Mouse (Mus musculus): ENCODE measurements around the gene Cyp2s1. TPM values are rescaled to one million over a fixed set of nuclear protein-coding genes. Genes with fewer than 3 reads are reported as not detected.

Gene Cyp2s1
- polyA plus RNA-seq, 1 experiment from 2014 or later: 0.10 TPM

DNA sequence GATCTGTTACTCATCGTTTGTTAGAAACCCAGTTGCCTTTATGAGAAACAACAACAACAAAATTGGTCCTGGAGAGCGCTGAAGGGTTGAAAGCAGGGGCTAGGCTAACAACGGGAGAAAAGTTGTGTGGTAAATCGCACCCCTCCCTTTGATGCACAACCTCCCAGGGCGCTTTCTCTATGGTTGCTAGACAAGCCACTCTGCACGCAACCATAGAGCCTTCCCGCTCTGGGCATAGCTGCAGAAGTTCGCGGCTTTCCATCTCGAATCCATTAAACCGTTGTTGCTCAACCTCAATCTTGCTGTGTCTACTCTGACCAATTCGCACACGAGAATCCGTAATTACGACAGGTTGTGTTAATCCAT lies 61.3 kb downstream of the Cyp2s1 start:
- Histone ChIP-seq H3K9ac (ENCODE audit: low read length) (peak overlapping the region; percentile 72), H3K27ac (ENCODE audit: low read depth, low read length) (peak overlapping the region; percentile 88), H3K36me3 (ENCODE audit: control insufficient read depth, insufficient read depth, low read length) (peaks cover under 1% of the 10 kb centered on the region; the same call in 1 of the 2 replicates), H3K4me1 (ENCODE audit: control insufficient read depth, insufficient read depth, low read length) (peaks cover 12% of the 10 kb centered on the region), H3K27me3 (ENCODE audit: control insufficient read depth, insufficient read depth, low read length) (no peaks in the 10 kb centered on the region), H3K9me3 (ENCODE audit: control insufficient read depth, low read length) (no peaks in the 10 kb centered on the region), H3K4me2 (peak overlapping the region; percentile 95), H3K4me3 (ENCODE audit: low read depth, low read length) (peak overlapping the region; percentile 98)
- ATAC-seq (ENCODE audit: low FRiP score): peak; percentile 54
- DNase-seq (ENCODE audit: low spot score, missing footprints): no peak
- WGBS: under 1% methylated on average over 15 of the region's 15 CpGs

DNA sequence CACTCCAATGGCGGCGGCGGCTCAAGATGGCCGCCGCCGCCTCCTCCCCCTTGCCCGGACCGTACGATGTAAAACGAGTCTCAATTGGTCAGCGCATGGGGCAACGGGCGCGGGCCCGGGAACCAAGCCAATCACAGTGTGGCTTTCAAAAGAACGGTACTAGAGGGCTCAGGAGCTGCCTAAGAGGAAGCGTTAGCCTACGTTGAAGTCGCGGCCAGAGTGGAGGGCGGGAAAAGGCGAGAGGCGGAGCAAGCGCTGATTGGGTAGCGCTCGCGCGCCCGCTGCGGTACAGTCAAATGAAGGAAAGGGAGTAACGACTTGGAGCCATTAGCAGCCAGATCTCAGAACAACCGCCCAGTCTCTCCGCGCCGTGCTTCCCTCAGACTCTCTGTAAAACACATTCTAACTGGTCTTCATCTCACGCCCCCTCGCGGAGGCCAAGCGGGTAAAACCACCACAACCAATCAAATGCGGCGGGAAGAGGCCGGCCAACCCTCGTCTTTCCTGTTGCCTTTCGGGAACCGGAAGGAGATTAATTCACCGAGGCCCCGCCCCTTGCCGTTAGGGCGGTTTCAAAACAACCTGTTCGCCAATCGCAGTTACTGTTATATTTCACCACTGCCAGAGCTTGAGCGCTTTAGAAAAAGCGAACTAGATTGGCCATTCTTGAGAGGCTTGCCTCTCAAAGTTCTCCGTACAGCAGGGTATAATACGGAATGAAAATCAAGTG lies 61.8 kb downstream of the Cyp2s1 start, which contains the start of gene Hnrnpul1:
TSS of gene Hnrnpul1 (minus strand) at position 20 of the 730 bp plus-strand sequence.
- peak; percentile 93 for ATAC-seq (ENCODE audit: low FRiP score)

DNA sequence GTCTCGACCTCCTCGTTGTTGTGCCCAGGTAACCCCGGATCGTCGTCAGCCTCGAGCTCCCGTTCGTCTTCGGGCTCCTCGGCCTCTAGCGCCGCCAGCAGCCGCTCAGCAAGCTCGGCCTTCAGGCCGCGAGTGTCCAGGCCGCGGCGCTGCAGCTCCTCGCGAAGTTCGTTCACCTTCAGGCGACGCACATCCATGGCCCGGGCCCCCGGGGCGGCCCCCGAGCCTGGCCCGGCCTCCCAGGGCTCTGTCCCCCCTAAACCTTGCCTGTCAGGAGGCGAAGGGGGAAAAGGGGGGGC lies 62.3 kb downstream of the Cyp2s1 start:
- no peaks in the 10 kb centered on the region for H3K27me3 ChIP-seq (ENCODE audit: control insufficient read depth, insufficient read depth, low read length)

More for the DNA sequence above, 61.8 kb downstream of the Cyp2s1 start, which contains the start of gene Hnrnpul1:
- under 1% methylated on average over 51 of the region's 55 CpGs for WGBS
- peaks cover 3% of the 10 kb centered on the region; the same call in 1 of the 2 replicates for H3K36me3 ChIP-seq (ENCODE audit: control insufficient read depth, insufficient read depth, low read length)
- peak within 1 kb of the TSS; percentile 98 for H3K4me3 ChIP-seq (ENCODE audit: low read depth, low read length)
- H3K27ac ChIP-seq (ENCODE audit: low read depth, low read length): peak within 1 kb of the TSS; percentile 88
- no peaks in the 10 kb centered on the region for H3K9me3 ChIP-seq (ENCODE audit: control insufficient read depth, low read length)
- peak within 1 kb of the TSS; percentile 95 for H3K4me2 ChIP-seq
- H3K4me1 ChIP-seq (ENCODE audit: control insufficient read depth, insufficient read depth, low read length): peaks cover 12% of the 10 kb centered on the region
- peak; percentile 100 for DNase-seq (ENCODE audit: low spot score, missing footprints)
- no peaks in the 10 kb centered on the region for H3K27me3 ChIP-seq (ENCODE audit: control insufficient read depth, insufficient read depth, low read length)
- peak within 1 kb of the TSS; percentile 99 for H3K9ac ChIP-seq (ENCODE audit: low read length)

DNA sequence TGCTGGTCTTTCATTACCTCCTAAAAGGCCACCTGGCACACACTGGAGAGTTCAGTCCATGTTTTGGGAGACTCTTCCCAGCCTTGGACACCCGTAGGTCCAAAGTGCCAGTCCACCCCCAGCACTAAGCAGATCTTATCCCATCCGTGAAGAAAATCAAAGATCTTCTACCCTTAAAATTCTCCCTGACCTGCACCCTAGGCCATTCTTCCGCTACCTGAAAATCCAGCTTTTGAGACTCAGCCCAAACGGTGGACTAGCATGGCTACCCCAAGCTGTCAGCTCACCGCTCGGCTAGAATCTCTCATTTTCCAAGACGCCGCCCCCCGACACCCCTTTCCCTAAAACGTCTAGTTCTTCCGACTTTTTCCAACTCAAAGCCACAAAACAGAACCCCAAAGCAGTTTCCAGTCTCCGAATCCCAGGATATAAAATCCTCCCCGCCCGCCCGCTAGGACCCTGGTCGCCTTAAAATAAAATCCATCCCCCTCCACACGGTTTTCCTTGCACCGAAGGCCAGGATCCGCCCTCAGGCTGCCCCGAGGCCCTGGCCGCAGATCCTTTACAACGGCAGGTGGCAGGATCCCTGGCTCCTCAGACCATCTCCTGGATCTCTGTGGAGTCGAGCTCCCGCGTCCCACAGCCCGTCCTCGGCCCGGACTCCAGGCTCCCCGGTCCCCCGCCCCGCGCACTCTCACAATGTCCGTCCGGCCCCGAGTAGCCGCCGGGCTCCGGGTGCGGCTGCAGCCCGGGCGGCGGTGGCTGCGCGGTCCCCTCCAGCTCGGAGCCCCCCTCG lies 62.9 kb downstream of the Cyp2s1 start:
- WGBS: 1% methylated on average over 43 of the region's 46 CpGs
- ATAC-seq (ENCODE audit: low FRiP score) (peak; percentile 36), DNase-seq (ENCODE audit: low spot score, missing footprints) (peak; percentile 90)
- H3K27ac ChIP-seq (ENCODE audit: low read depth, low read length): peak overlapping the region; percentile 88
- peak overlapping the region; percentile 99 for H3K9ac ChIP-seq (ENCODE audit: low read length)
- peaks cover 12% of the 10 kb centered on the region for H3K4me1 ChIP-seq (ENCODE audit: control insufficient read depth, insufficient read depth, low read length)
- H3K36me3 ChIP-seq (ENCODE audit: control insufficient read depth, insufficient read depth, low read length): peaks cover 11% of the 10 kb centered on the region
- H3K9me3 ChIP-seq (ENCODE audit: control insufficient read depth, low read length): no peaks in the 10 kb centered on the region
- peak overlapping the region; percentile 95 for H3K4me2 ChIP-seq
- H3K4me3 ChIP-seq (ENCODE audit: low read depth, low read length): peak overlapping the region; percentile 98
- no peaks in the 10 kb centered on the region for H3K27me3 ChIP-seq (ENCODE audit: control insufficient read depth, insufficient read depth, low read length)

More for the DNA sequence above, 62.3 kb downstream of the Cyp2s1 start:
- Histone ChIP-seq H3K4me2 (peak overlapping the region; percentile 95), H3K27ac (ENCODE audit: low read depth, low read length) (peak overlapping the region; percentile 88), H3K4me1 (ENCODE audit: control insufficient read depth, insufficient read depth, low read length) (peaks cover 12% of the 10 kb centered on the region), H3K36me3 (ENCODE audit: control insufficient read depth, insufficient read depth, low read length) (peaks cover 7% of the 10 kb centered on the region; the same call in 1 of the 2 replicates), H3K9ac (ENCODE audit: low read length) (peak overlapping the region; percentile 99), H3K4me3 (ENCODE audit: low read depth, low read length) (peak overlapping the region; percentile 98), H3K9me3 (ENCODE audit: control insufficient read depth, low read length) (no peaks in the 10 kb centered on the region)
- WGBS: 0% methylated on average over 30 of the region's 30 CpGs
- ATAC-seq (ENCODE audit: low FRiP score) (no peak), DNase-seq (ENCODE audit: low spot score, missing footprints) (no peak)

DNA sequence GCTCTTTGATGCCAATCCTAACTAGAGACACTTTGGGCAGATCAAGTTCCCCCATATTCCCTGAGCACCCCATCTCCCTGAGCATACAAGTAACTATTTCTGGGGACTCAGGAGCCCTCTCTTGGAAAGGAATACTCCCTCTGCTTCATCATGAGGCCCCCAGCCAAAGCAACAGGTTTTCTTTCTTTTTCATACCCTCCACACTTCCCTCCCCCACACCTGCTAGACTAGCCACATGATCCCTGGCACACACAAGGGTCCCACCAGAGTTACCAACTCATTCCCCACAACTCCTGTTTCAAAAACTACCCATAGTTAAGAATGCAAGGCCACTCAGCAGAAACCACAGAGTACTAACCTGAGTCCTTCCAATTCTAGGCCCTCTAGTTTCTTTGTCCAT lies 63.6 kb downstream of the Cyp2s1 start:
- no peak overlapping the region for H3K27ac ChIP-seq (ENCODE audit: low read depth, low read length)

More for the DNA sequence above, 63.6 kb downstream of the Cyp2s1 start:
- Histone ChIP-seq H3K4me2 (peak overlapping the region; percentile 95), H3K9me3 (ENCODE audit: control insufficient read depth, low read length) (no peaks in the 10 kb centered on the region), H3K36me3 (ENCODE audit: control insufficient read depth, insufficient read depth, low read length) (peaks cover 18% of the 10 kb centered on the region), H3K4me3 (ENCODE audit: low read depth, low read length) (peak overlapping the region; percentile 98), H3K9ac (ENCODE audit: low read length) (peak overlapping the region; percentile 99), H3K4me1 (ENCODE audit: control insufficient read depth, insufficient read depth, low read length) (peaks cover 12% of the 10 kb centered on the region), H3K27me3 (ENCODE audit: control insufficient read depth, insufficient read depth, low read length) (no peaks in the 10 kb centered on the region)
- DNase-seq (ENCODE audit: low spot score, missing footprints) (no peak), ATAC-seq (ENCODE audit: low FRiP score) (no peak)

Small RNA genes lying within 50 kb of the gene (microRNA-seq; reads per million reads assigned to microRNA genes)
- not detected for gene Gm24865

Other genes with a start within 250 kb of the Cyp2s1 start
- gene Erich4, start 201.0 kb downstream of the Cyp2s1 start, polyA plus RNA-seq (2014; fragmentation: Nextera tagmentation; extraction: Ambion mirVana): not detected in 2 replicates
- gene Dmac2, start 197.5 kb downstream of the Cyp2s1 start, polyA plus RNA-seq (2014; fragmentation: Nextera tagmentation; extraction: Ambion mirVana): 22.0 and 24.6 TPM in 2 replicates
- gene B3gnt8, start 190.3 kb downstream of the Cyp2s1 start, polyA plus RNA-seq (2014; fragmentation: Nextera tagmentation; extraction: Ambion mirVana): 0.36 and 0.65 TPM in 2 replicates
- 30.0 and 35.4 TPM in 2 replicates for gene Bckdha, start 157.9 kb downstream of the Cyp2s1 start, polyA plus RNA-seq (2014; fragmentation: Nextera tagmentation; extraction: Ambion mirVana)
- gene Exosc5, start 157.7 kb downstream of the Cyp2s1 start, polyA plus RNA-seq (2014; fragmentation: Nextera tagmentation; extraction: Ambion mirVana): 40.2 and 46.4 TPM in 2 replicates
- gene Tmem91, start 141.7 kb downstream of the Cyp2s1 start, polyA plus RNA-seq (2014; fragmentation: Nextera tagmentation; extraction: Ambion mirVana): 0.99 and 1.6 TPM in 2 replicates
- gene B9d2, start 136.1 kb downstream of the Cyp2s1 start, polyA plus RNA-seq (2014; fragmentation: Nextera tagmentation; extraction: Ambion mirVana): 30.7 and 31.1 TPM in 2 replicates
- gene Tgfb1, start 129.9 kb downstream of the Cyp2s1 start, polyA plus RNA-seq (2014; fragmentation: Nextera tagmentation; extraction: Ambion mirVana): 0.78 and 1.4 TPM in 2 replicates
- 26.8 and 32.1 TPM in 2 replicates for gene Ccdc97, start 97.8 kb downstream of the Cyp2s1 start, polyA plus RNA-seq (2014; fragmentation: Nextera tagmentation; extraction: Ambion mirVana)
- 69.2 and 74.2 TPM in 2 replicates for gene Hnrnpul1, start 62.2 kb downstream of the Cyp2s1 start, polyA plus RNA-seq (2014; fragmentation: Nextera tagmentation; extraction: Ambion mirVana)
- gene Axl, start 28.2 kb downstream of the Cyp2s1 start, polyA plus RNA-seq (2014; fragmentation: Nextera tagmentation; extraction: Ambion mirVana): 17.4 and 21.8 TPM in 2 replicates
- gene Cyp2b10, start 80.7 kb upstream of the Cyp2s1 start, polyA plus RNA-seq (2014; fragmentation: Nextera tagmentation; extraction: Ambion mirVana): not detected in 2 replicates
- gene Cyp2b13, start 244.6 kb upstream of the Cyp2s1 start, polyA plus RNA-seq (2014; fragmentation: Nextera tagmentation; extraction: Ambion mirVana): not detected in 2 replicates

Data from midbrain, embryonic 11.5 days (tissue).